Mouse (Mus musculus): ENCODE measurements around the gene Ndc80. TPM values are rescaled to one million over a fixed set of nuclear protein-coding genes. Genes with fewer than 3 reads are reported as not detected.

Gene Ndc80
- polyA plus RNA-seq (2015; fragmentation: Nextera tagmentation; extraction: Ambion mirVana), result 21.5 and 26.3 TPM in 2 replicates

- WGBS, result under 1% methylated on average over 66 of the region's 66 CpGs
- peak; percentile 44; the same call in 1 of the 2 replicates for TF ChIP-seq CTCF (IDR thresholded peaks at IDR 0.05; ENCODE audit: low read depth)
- H3K27me3 ChIP-seq (ENCODE audit: insufficient read depth, low read length), result no peaks in the 10 kb centered on the region
Observed at GRCm38 (mm10) chr17:71526711-71527564, at the start of gene Ndc80. Gene Ndc80 (minus strand): TSS chr17:71526857.

DNA sequence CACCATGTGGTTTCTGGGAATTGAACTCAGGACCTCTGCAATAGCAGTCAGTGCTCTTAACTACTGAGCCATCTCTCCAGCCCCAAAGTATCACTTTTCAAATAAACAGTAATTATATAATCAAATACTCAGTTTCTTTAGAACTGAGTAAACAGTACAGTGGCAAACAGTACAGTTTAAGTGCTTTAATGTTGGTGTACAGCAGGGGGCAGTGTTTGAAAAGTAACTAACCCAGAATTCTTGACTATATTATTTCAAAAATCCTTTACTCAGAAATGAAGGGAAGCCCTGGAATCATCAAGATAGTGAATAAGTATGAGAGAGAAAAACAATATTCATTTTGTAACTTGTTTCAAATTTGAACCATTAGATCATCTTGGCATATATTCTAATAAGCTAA is 35.0 kb upstream of the Ndc80 start:
- H3K4me2 ChIP-seq (ENCODE audit: low read length), result no peak overlapping the region
- no peaks in the 10 kb centered on the region for H3K36me3 ChIP-seq (ENCODE audit: insufficient read depth, low read length)
- H3K4me3 ChIP-seq (replicated peaks; ENCODE audit: low read depth, low read length), result no peak overlapping the region
- H3K4me1 ChIP-seq (replicated peaks; ENCODE audit: insufficient read depth, low read length), result no peaks in the 10 kb centered on the region
- ATAC-seq (replicated peaks; ENCODE audit: low FRiP score, low read depth) (no peak), DNase-seq (ENCODE audit: low spot score) (peak; percentile 58)
- no peak overlapping the region for H3K9ac ChIP-seq (ENCODE audit: low read depth, low read length)
- H3K9me3 ChIP-seq (replicated peaks; ENCODE audit: low read length), result no peaks in the 10 kb centered on the region
- H3K27ac ChIP-seq, result no peak overlapping the region
- no peaks in the 10 kb centered on the region for H3K27me3 ChIP-seq (ENCODE audit: insufficient read depth, low read length)
- TF ChIP-seq CTCF (IDR thresholded peaks at IDR 0.05; ENCODE audit: low read depth), result peak; percentile 67

More at GRCm38 (mm10) chr17:71526711-71527564, at the start of gene Ndc80:
- Histone ChIP-seq H3K9ac (ENCODE audit: low read depth, low read length) (peak within 1 kb of the TSS; percentile 48), H3K36me3 (ENCODE audit: insufficient read depth, low read length) (no peaks in the 10 kb centered on the region), H3K4me3 (replicated peaks; ENCODE audit: low read depth, low read length) (peak within 1 kb of the TSS; percentile 56), H3K27ac (peak within 1 kb of the TSS; percentile 92), H3K9me3 (replicated peaks; ENCODE audit: low read length) (no peaks in the 10 kb centered on the region), H3K4me2 (ENCODE audit: low read length) (peak within 1 kb of the TSS; percentile 72), H3K4me1 (replicated peaks; ENCODE audit: insufficient read depth, low read length) (0 out of 2 replicates have a peak, but pooled peaks cover 10% of the 10 kb centered on the region)
- peak; percentile 99 for ATAC-seq (replicated peaks; ENCODE audit: low FRiP score, low read depth)
- DNase-seq (ENCODE audit: low spot score), result peak; percentile 97

DNA sequence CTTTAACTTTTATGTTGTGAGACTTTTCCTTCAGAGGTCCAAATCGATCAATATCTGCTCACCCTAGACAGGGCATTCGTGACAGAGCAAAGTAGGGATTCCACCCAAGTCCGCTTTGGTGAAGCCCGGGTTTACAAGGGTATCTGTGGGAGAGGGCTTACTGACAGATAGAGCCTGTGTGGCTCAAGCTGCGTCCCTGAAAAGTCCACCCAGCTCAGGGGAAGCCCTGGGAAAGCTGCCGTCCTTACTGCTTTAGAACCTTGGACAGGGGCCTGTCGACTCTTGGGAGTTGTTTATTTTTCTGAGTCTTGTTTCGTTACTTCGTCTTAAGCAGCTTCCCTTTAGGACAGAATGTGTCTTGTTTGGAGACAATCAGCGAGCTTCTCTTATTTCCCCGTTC is 26.2 kb upstream of the Ndc80 start:
- ATAC-seq (replicated peaks; ENCODE audit: low FRiP score, low read depth) (no peak), DNase-seq (ENCODE audit: low spot score) (peak; percentile 41)
- Histone ChIP-seq H3K4me1 (replicated peaks; ENCODE audit: insufficient read depth, low read length) (0 out of 2 replicates have a peak, but pooled peaks cover 3% of the 10 kb centered on the region), H3K27ac (no peak overlapping the region), H3K36me3 (ENCODE audit: insufficient read depth, low read length) (no peaks in the 10 kb centered on the region), H3K4me3 (replicated peaks; ENCODE audit: low read depth, low read length) (no peak overlapping the region), H3K9me3 (replicated peaks; ENCODE audit: low read length) (no peaks in the 10 kb centered on the region), H3K4me2 (ENCODE audit: low read length) (peak overlapping the region; percentile 100; the same call in 1 of the 2 replicates), H3K9ac (ENCODE audit: low read depth, low read length) (no peak overlapping the region), H3K27me3 (ENCODE audit: insufficient read depth, low read length) (no peaks in the 10 kb centered on the region)
- whole genome bisulfite sequencing, result 12% methylated on average over 11 of the region's 11 CpGs
- no peak for TF ChIP-seq CTCF (IDR thresholded peaks at IDR 0.05; ENCODE audit: low read depth)

GRCm38 (mm10) chr17:71551757-71552451 is 25.2 kb upstream of the Ndc80 start, which contains the start of gene Spdya:
Gene Spdya (plus strand): TSS chr17:71552061.
- no peak for TF ChIP-seq CTCF (IDR thresholded peaks at IDR 0.05; ENCODE audit: low read depth)
- DNase-seq (ENCODE audit: low spot score), result peak; percentile 91

DNA sequence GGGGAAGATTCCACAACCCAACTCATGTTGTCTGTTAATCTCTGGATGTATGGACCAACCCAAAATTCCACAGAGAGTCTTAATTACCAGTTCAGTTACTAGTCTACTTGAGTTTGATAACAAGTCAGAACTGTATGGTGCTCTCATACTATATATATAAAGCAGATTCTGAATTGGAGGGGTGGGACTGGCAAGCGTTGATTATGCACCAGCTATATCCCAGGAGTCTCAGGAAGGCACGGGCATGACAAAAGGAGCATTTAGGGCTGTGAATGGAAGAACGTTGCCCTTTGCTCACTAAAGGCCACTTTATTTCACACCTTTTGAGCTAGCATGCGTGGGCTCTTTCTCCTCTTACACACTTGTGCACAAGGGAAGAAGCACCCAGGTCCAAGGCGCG is 24.7 kb upstream of the Ndc80 start:
- H3K27ac ChIP-seq, result no peak overlapping the region
- peak overlapping the region; percentile 100 for H3K4me2 ChIP-seq (ENCODE audit: low read length)
- 0 out of 2 replicates have a peak, but pooled peaks cover 3% of the 10 kb centered on the region for H3K4me1 ChIP-seq (replicated peaks; ENCODE audit: insufficient read depth, low read length)
- peak overlapping the region; percentile 75; the same call in 1 of the 2 replicates for H3K9ac ChIP-seq (ENCODE audit: low read depth, low read length)
- peak overlapping the region; percentile 69 for H3K4me3 ChIP-seq (replicated peaks; ENCODE audit: low read depth, low read length)
- H3K36me3 ChIP-seq (ENCODE audit: insufficient read depth, low read length), result no peaks in the 10 kb centered on the region
- no peaks in the 10 kb centered on the region for H3K9me3 ChIP-seq (replicated peaks; ENCODE audit: low read length)
- TF ChIP-seq CTCF (IDR thresholded peaks at IDR 0.05; ENCODE audit: low read depth), result no peak
- 0 out of 2 replicates have a peak, but pooled peaks have one; percentile 8 for ATAC-seq (replicated peaks; ENCODE audit: low FRiP score, low read depth)
- no peak for DNase-seq (ENCODE audit: low spot score)
- WGBS, result 4% methylated on average over 6 of the region's 6 CpGs
- H3K27me3 ChIP-seq (ENCODE audit: insufficient read depth, low read length), result no peaks in the 10 kb centered on the region

More at GRCm38 (mm10) chr17:71551757-71552451, 25.2 kb upstream of the Ndc80 start, which contains the start of gene Spdya:
- Histone ChIP-seq H3K36me3 (ENCODE audit: insufficient read depth, low read length) (no peaks in the 10 kb centered on the region), H3K27me3 (ENCODE audit: insufficient read depth, low read length) (no peaks in the 10 kb centered on the region), H3K9me3 (replicated peaks; ENCODE audit: low read length) (no peaks in the 10 kb centered on the region), H3K4me1 (replicated peaks; ENCODE audit: insufficient read depth, low read length) (0 out of 2 replicates have a peak, but pooled peaks cover 3% of the 10 kb centered on the region), H3K4me3 (replicated peaks; ENCODE audit: low read depth, low read length) (peak within 1 kb of the TSS; percentile 69), H3K27ac (no peak within 1 kb of the TSS), H3K9ac (ENCODE audit: low read depth, low read length) (peak within 1 kb of the TSS; percentile 75), H3K4me2 (ENCODE audit: low read length) (peak within 1 kb of the TSS; percentile 100)
- WGBS, result under 1% methylated on average over 72 of the region's 78 CpGs
- peak; percentile 95 for ATAC-seq (replicated peaks; ENCODE audit: low FRiP score, low read depth)

- 10% methylated on average over 1 of the region's 1 CpGs for WGBS
- DNase-seq (ENCODE audit: low spot score), result peak; percentile 50
- Histone ChIP-seq H3K27me3 (ENCODE audit: insufficient read depth, low read length) (no peaks in the 10 kb centered on the region), H3K4me2 (ENCODE audit: low read length) (no peak overlapping the region), H3K4me3 (replicated peaks; ENCODE audit: low read depth, low read length) (no peak overlapping the region), H3K27ac (no peak overlapping the region), H3K9ac (ENCODE audit: low read depth, low read length) (no peak overlapping the region), H3K36me3 (ENCODE audit: insufficient read depth, low read length) (no peaks in the 10 kb centered on the region), H3K9me3 (replicated peaks; ENCODE audit: low read length) (no peaks in the 10 kb centered on the region), H3K4me1 (replicated peaks; ENCODE audit: insufficient read depth, low read length) (0 out of 2 replicates have a peak, but pooled peaks cover 3% of the 10 kb centered on the region)
- no peak for ATAC-seq (replicated peaks; ENCODE audit: low FRiP score, low read depth)
- TF ChIP-seq CTCF (IDR thresholded peaks at IDR 0.05; ENCODE audit: low read depth), result peak; percentile 68
Observed at GRCm38 (mm10) chr17:71548586-71548985, 21.9 kb upstream of the Ndc80 start.

Data from kidney, postnatal 0 days (tissue).